Comparison of ENCODE assay signal across 8 mouse cellular contexts in the genomic region with DNA sequence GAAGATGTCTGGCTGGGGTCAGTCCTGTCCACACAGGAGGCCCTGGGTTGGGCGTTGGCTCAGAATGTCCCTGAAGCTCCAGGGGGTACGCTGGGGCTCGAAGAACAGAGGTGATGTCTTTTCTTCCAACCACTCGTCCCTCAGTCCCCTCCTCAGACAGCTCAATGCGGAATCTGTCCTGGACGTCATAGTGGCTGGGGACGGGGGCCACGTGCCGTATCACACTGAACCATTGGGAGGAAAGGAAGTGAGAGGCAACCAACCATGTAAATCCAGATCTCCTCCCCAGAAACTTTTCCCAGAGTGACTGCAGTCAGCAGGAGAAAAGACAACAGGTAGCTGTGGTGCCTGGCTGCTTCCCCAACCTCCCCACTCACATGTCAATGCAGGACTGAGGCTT. TPM values are rescaled to one million over a fixed set of nuclear protein-coding genes. Genes with fewer than 3 reads are reported as not detected.
DNase-seq lines count a peak whose midpoint lies in the region; ATAC-seq and TF ChIP-seq lines count a peak whose summit lies in the region.

No protein-coding gene starts in this region.

- H3K4me1 ChIP-seq in lung, adult 2 months (ENCODE audit: control insufficient read depth, insufficient read depth, low read length) = peaks cover 10% of the 10 kb centered on the region
- peaks cover 23% of the 10 kb centered on the region for H3K4me1 ChIP-seq in embryonic facial prominence, embryonic 15.5 days
- H3K4me1 ChIP-seq in kidney, postnatal 0 days (replicated peaks; ENCODE audit: insufficient read depth, low read length) = peaks cover 10% of the 10 kb centered on the region
- H3K4me1 ChIP-seq in neural tube, embryonic 13.5 days (replicated peaks) = peaks cover 45% of the 10 kb centered on the region

- no peak overlapping the region; the same call in 1 of the 2 replicates for H3K27ac ChIP-seq in embryonic facial prominence, embryonic 15.5 days (replicated peaks)
- peak overlapping the region; percentile 83 for H3K27ac ChIP-seq in kidney, postnatal 0 days
- no peak overlapping the region for H3K27ac ChIP-seq in neural tube, embryonic 13.5 days (replicated peaks)

- peaks cover 11% of the 10 kb centered on the region; the same call in 1 of the 2 replicates for H3K36me3 ChIP-seq in embryonic facial prominence, embryonic 15.5 days
- no peaks in the 10 kb centered on the region for H3K36me3 ChIP-seq in kidney, postnatal 0 days (ENCODE audit: insufficient read depth, low read length)
- peaks cover 17% of the 10 kb centered on the region for H3K36me3 ChIP-seq in neural tube, embryonic 13.5 days

- H3K4me3 ChIP-seq in lung, adult 2 months (replicated peaks; ENCODE audit: extremely low read depth, low read depth, low read length) = peak overlapping the region; percentile 31
- peak overlapping the region; percentile 72 for H3K4me3 ChIP-seq in embryonic facial prominence, embryonic 15.5 days (replicated peaks)
- peak overlapping the region; percentile 72 for H3K4me3 ChIP-seq in kidney, postnatal 0 days (replicated peaks; ENCODE audit: low read depth, low read length)
- peak overlapping the region; percentile 69 for H3K4me3 ChIP-seq in neural tube, embryonic 13.5 days

- no peak for DNase-seq in lung, adult 2 months
- DNase-seq in lung, postnatal 36 days = no peak
- DNase-seq in kidney, postnatal 0 days (ENCODE audit: low spot score) = peak; percentile 43
- DNase-seq in layer of hippocampus, postnatal 36 days = no peak
- no peak for DNase-seq in gastrocnemius, postnatal 10 days
- DNase-seq in adrenal gland, postnatal 10 days = no peak

- H3K9ac ChIP-seq in embryonic facial prominence, embryonic 15.5 days = peak overlapping the region; percentile 94
- peak overlapping the region; percentile 78 for H3K9ac ChIP-seq in kidney, postnatal 0 days (ENCODE audit: low read depth, low read length)
- H3K9ac ChIP-seq in neural tube, embryonic 13.5 days = peak overlapping the region; percentile 94

- no peak for TF ChIP-seq POLR2A in lung, adult 2 months (IDR thresholded peaks at IDR 0.05; ENCODE audit: borderline replicate concordance, extremely low read depth, low read depth, low read length)

- no peaks in the 10 kb centered on the region for H3K27me3 ChIP-seq in embryonic facial prominence, embryonic 15.5 days
- no peaks in the 10 kb centered on the region for H3K27me3 ChIP-seq in kidney, postnatal 0 days (ENCODE audit: insufficient read depth, low read length)
- no peaks in the 10 kb centered on the region for H3K27me3 ChIP-seq in neural tube, embryonic 13.5 days

- no peak for ATAC-seq in embryonic facial prominence, embryonic 15.5 days (ENCODE audit: insufficient number of reproducible peaks, low FRiP score, low TSS enrichment, low read depth)
- ATAC-seq in kidney, postnatal 0 days (replicated peaks; ENCODE audit: low FRiP score, low read depth) = no peak
- ATAC-seq in neural tube, embryonic 13.5 days (ENCODE audit: low read depth) = no peak

- no peak for TF ChIP-seq CTCF in lung, adult 2 months (IDR thresholded peaks at IDR 0.05; ENCODE audit: insufficient read depth, low read length)
- no peak for TF ChIP-seq CTCF in kidney, postnatal 0 days (IDR thresholded peaks at IDR 0.05; ENCODE audit: low read depth)

- H3K4me2 ChIP-seq in embryonic facial prominence, embryonic 15.5 days (replicated peaks) = peak overlapping the region; percentile 92
- peak overlapping the region; percentile 97 for H3K4me2 ChIP-seq in kidney, postnatal 0 days (ENCODE audit: low read length)
- H3K4me2 ChIP-seq in neural tube, embryonic 13.5 days = peak overlapping the region; percentile 90

- WGBS in lung, adult 2 months = 43% methylated on average over 9 of the region's 9 CpGs
- WGBS in embryonic facial prominence, embryonic 15.5 days = 48% methylated on average over 9 of the region's 9 CpGs
- 34% methylated on average over 9 of the region's 9 CpGs for WGBS in kidney, postnatal 0 days
- WGBS in neural tube, embryonic 13.5 days = 74% methylated on average over 9 of the region's 9 CpGs

- no peaks in the 10 kb centered on the region for H3K9me3 ChIP-seq in embryonic facial prominence, embryonic 15.5 days (replicated peaks)
- H3K9me3 ChIP-seq in kidney, postnatal 0 days (replicated peaks; ENCODE audit: low read length) = no peaks in the 10 kb centered on the region
- no peaks in the 10 kb centered on the region for H3K9me3 ChIP-seq in neural tube, embryonic 13.5 days

RNA-seq across cellular contexts. Expression of gene Mospd3, which starts 1.3 kb away (rescaled TPM):
- polyA plus RNA-seq in lung, adult 2 months (2012; rRNA removed) = 89.1 and 103 TPM in 2 replicates
- 43.3 and 47.3 TPM in 2 replicates for polyA plus RNA-seq in embryonic facial prominence, embryonic 15.5 days (2015; fragmentation: Nextera tagmentation; extraction: Ambion mirVana)
- polyA plus RNA-seq in kidney, postnatal 0 days (2015; fragmentation: Nextera tagmentation; extraction: Ambion mirVana) = 37.8 and 39.3 TPM in 2 replicates
- polyA plus RNA-seq in neural tube, embryonic 13.5 days (2015; fragmentation: Nextera tagmentation; extraction: Ambion mirVana) = 50.0 and 58.1 TPM in 2 replicates
- 10 to 100 TPM; 26.0 to 27.4 TPM for total RNA-seq in layer of hippocampus, postnatal 36 days (2021)
- 10 to 100 TPM; 16.5 to 29.5 TPM for total RNA-seq in gastrocnemius, postnatal 10 days (2021)
- 10 to 100 TPM; 43.3 to 47.4 TPM for total RNA-seq in adrenal gland, postnatal 10 days (2021)

RNA-seq across cellular contexts. Expression of gene Pcolce, which starts 14.0 kb away (rescaled TPM):
- polyA plus RNA-seq in lung, adult 2 months (2012; rRNA removed) = 280 and 290 TPM in 2 replicates
- 261 and 273 TPM in 2 replicates for polyA plus RNA-seq in embryonic facial prominence, embryonic 15.5 days (2015; fragmentation: Nextera tagmentation; extraction: Ambion mirVana)
- 120 and 136 TPM in 2 replicates for polyA plus RNA-seq in kidney, postnatal 0 days (2015; fragmentation: Nextera tagmentation; extraction: Ambion mirVana)
- 40.6 and 42.7 TPM in 2 replicates for polyA plus RNA-seq in neural tube, embryonic 13.5 days (2015; fragmentation: Nextera tagmentation; extraction: Ambion mirVana)
- total RNA-seq in layer of hippocampus, postnatal 36 days (2021) = 1 to 10 TPM; 8.4 to 8.8 TPM
- 100 to 1,000 TPM; 292 to 390 TPM for total RNA-seq in gastrocnemius, postnatal 10 days (2021)
- 100 to 1,000 TPM; 347 to 368 TPM for total RNA-seq in adrenal gland, postnatal 10 days (2021)

RNA-seq across cellular contexts. Expression of gene Fbxo24, which starts 29.2 kb away (rescaled TPM):
- 0.89 and 1.0 TPM in 2 replicates for polyA plus RNA-seq in lung, adult 2 months (2012; rRNA removed)
- polyA plus RNA-seq in embryonic facial prominence, embryonic 15.5 days (2015; fragmentation: Nextera tagmentation; extraction: Ambion mirVana) = 0.25 and 0.26 TPM in 2 replicates
- 0.14 and 0.17 TPM in 2 replicates for polyA plus RNA-seq in kidney, postnatal 0 days (2015; fragmentation: Nextera tagmentation; extraction: Ambion mirVana)
- polyA plus RNA-seq in neural tube, embryonic 13.5 days (2015; fragmentation: Nextera tagmentation; extraction: Ambion mirVana) = 0.17 and 0.20 TPM in 2 replicates
- under 1 TPM; 0.18 to 0.77 TPM for total RNA-seq in layer of hippocampus, postnatal 36 days (2021)
- under 1 TPM; 0.33 to 0.70 TPM for total RNA-seq in gastrocnemius, postnatal 10 days (2021)
- total RNA-seq in adrenal gland, postnatal 10 days (2021) = 1 to 10 TPM in 1 of 2 experiments, under 1 TPM in 1; 0.51 to 1.2 TPM

RNA-seq across cellular contexts. Expression of gene Lrch4, which starts 29.3 kb away (rescaled TPM):
- 79.4 and 105 TPM in 2 replicates for polyA plus RNA-seq in lung, adult 2 months (2012; rRNA removed)
- 37.2 and 48.9 TPM in 2 replicates for polyA plus RNA-seq in embryonic facial prominence, embryonic 15.5 days (2015; fragmentation: Nextera tagmentation; extraction: Ambion mirVana)
- 42.6 and 42.9 TPM in 2 replicates for polyA plus RNA-seq in kidney, postnatal 0 days (2015; fragmentation: Nextera tagmentation; extraction: Ambion mirVana)
- 23.8 and 24.5 TPM in 2 replicates for polyA plus RNA-seq in neural tube, embryonic 13.5 days (2015; fragmentation: Nextera tagmentation; extraction: Ambion mirVana)
- total RNA-seq in layer of hippocampus, postnatal 36 days (2021) = 10 to 100 TPM; 21.8 to 25.3 TPM
- total RNA-seq in gastrocnemius, postnatal 10 days (2021) = 10 to 100 TPM; 15.9 to 17.7 TPM
- 10 to 100 TPM; 25.0 to 29.9 TPM for total RNA-seq in adrenal gland, postnatal 10 days (2021)

RNA-seq across cellular contexts. Expression of gene Gm20605, which starts 29.4 kb away (rescaled TPM):
- polyA plus RNA-seq in lung, adult 2 months (2012; rRNA removed) = 63.8 and 65.2 TPM in 2 replicates
- polyA plus RNA-seq in embryonic facial prominence, embryonic 15.5 days (2015; fragmentation: Nextera tagmentation; extraction: Ambion mirVana) = 12.7 and 13.1 TPM in 2 replicates
- 5.3 and 6.2 TPM in 2 replicates for polyA plus RNA-seq in kidney, postnatal 0 days (2015; fragmentation: Nextera tagmentation; extraction: Ambion mirVana)
- polyA plus RNA-seq in neural tube, embryonic 13.5 days (2015; fragmentation: Nextera tagmentation; extraction: Ambion mirVana) = 6.7 and 7.9 TPM in 2 replicates
- total RNA-seq in layer of hippocampus, postnatal 36 days (2021) = 10 to 100 TPM; 18.6 to 23.9 TPM
- total RNA-seq in gastrocnemius, postnatal 10 days (2021) = 1 to 10 TPM; 4.1 to 7.7 TPM
- 10 to 100 TPM in 1 of 2 experiments, 1 to 10 TPM in 1; 5.7 to 10.6 TPM for total RNA-seq in adrenal gland, postnatal 10 days (2021)
